Mouse (Mus musculus): ENCODE measurements at regions not wholly inside any gene's neighbourhood (a gene's known extent, or its start where the extent isn't known, plus 50 kb on each side); places are given as distances from the start of the nearest gene placed in this dataset.

DNA sequence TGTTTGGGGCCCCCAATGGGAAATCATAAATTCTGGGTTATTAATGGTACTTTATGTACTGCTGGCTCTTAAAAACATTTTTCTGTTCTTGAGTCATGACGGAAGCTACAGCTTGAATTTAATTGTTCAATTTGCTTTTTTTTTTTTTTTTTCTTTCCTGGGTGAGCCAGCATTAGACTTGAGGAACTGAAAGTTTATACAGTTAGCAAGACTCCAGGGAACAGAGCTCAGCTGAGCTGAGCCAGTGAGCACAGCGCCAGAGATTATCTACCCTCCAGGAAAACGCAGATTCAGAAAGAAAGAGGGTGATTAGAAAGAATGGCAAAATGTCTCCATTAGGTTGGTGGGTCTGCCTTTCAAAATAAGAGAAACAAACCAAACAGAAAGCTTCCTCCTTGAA, 163.0 kb upstream of the Cited2 start:
- Histone ChIP-seq H3K36me3 (no peaks in the 10 kb centered on the region), H3K4me3 (no peak overlapping the region), H3K9ac (no peak overlapping the region), H3K27me3 (no peaks in the 10 kb centered on the region), H3K4me2 (no peak overlapping the region), H3K27ac (no peak overlapping the region), H3K4me1 (replicated peaks) (peaks cover 3% of the 10 kb centered on the region; the same call in 1 of the 2 replicates), H3K9me3 (no peaks in the 10 kb centered on the region)
- 41% methylated on average over 3 of the region's 3 CpGs for WGBS
- ATAC-seq (ENCODE audit: low FRiP score), result no peak

DNA sequence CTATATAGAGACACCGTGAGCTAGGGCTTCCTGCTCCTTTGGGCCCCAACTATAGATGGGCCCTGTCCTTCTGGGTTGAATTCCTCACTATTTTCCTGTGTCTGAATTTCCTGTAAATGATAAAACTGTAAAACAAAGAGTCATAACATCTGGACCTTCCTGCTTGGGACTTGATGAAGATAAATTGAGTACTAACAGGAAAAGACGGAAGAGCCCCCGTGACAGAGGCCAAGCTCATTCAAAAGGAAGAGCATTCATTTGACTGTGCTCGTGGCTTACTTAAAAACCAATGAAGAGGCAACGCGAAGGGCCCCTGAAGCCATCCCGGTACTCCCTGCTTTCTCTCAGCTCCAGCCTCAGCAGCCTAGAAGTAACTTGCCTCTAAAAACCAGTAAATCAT, 161.6 kb upstream of the Cited2 start:
- H3K27ac ChIP-seq, result no peak overlapping the region
- peaks cover 3% of the 10 kb centered on the region; the same call in 1 of the 2 replicates for H3K4me1 ChIP-seq (replicated peaks)
- no peaks in the 10 kb centered on the region for H3K36me3 ChIP-seq
- H3K4me3 ChIP-seq, result no peak overlapping the region
- no peaks in the 10 kb centered on the region for H3K9me3 ChIP-seq
- H3K9ac ChIP-seq, result no peak overlapping the region
- ATAC-seq (ENCODE audit: low FRiP score), result no peak
- 53% methylated on average over 7 of the region's 7 CpGs for WGBS
- no peak overlapping the region for H3K4me2 ChIP-seq
- H3K27me3 ChIP-seq, result no peaks in the 10 kb centered on the region

DNA sequence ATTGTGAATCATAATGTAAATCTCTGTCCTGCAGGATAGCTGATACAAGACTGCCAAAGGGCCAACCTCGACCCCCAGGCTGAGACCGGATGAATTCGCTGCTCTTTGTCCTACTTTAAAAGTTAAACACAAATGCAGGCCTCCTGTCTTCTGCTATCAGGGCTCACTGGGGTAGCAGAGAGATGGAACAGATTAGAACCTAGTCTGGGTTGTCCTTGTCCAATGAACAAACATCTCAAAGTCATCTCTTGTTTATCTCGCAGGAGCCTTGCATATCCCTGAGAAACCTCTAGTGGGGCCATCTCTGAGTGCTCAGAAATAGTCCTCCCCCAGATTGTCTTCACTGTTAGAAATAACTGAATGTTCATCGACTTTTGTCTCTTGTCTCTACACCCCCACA, 161.0 kb upstream of the Cited2 start:
- no peak for ATAC-seq (ENCODE audit: low FRiP score)
- Histone ChIP-seq H3K27ac (no peak overlapping the region), H3K9me3 (no peaks in the 10 kb centered on the region), H3K9ac (no peak overlapping the region), H3K36me3 (no peaks in the 10 kb centered on the region), H3K4me3 (no peak overlapping the region), H3K4me2 (no peak overlapping the region), H3K4me1 (replicated peaks) (peaks cover 3% of the 10 kb centered on the region; the same call in 1 of the 2 replicates), H3K27me3 (no peaks in the 10 kb centered on the region)
- 82% methylated on average over 5 of the region's 5 CpGs for WGBS

DNA sequence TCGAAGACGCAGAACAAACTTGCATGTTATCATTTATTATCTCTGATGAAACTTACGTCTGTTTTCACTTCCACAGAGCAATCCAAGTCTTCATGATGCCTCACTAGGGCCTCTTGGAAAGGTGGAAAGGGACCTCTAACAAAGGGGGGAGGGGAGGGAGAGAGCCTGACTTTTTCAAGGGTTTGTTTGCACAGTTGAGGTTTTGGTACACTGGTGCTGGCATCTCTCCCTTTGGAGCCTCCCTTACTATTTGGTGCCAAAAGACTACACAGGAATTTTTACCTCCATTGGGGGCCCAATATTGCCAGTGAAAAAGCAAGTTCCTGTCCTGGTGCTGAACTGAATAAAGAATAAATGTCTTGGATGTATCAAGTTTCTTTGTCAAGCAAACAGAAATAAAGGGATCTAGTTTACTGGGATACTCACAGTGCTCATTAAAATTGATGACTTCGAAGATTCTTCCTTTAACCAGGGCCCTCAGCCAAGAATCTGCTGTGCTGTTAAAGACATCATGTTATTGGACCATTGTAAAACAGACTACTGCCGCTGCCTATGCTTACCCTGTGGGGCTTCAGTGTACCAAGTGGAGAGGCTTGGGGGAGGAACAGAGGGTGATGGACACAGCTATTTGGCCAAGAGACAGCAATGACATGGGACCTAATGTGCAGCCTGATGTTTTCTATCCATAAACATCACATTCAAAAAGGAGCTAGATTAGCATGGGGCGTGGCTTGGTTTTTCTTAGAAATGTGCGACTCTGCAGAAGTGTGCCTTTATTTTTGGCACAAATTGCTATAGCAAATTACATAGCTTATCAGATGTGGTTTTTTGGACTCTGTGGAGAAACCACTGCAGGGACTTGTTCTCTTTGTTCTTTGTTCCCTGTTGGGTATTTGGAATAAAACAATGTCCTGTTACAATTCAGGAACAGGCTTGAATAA, 160.3 kb upstream of the Cited2 start:
- Histone ChIP-seq H3K9me3 (no peaks in the 10 kb centered on the region), H3K36me3 (no peaks in the 10 kb centered on the region), H3K4me3 (no peak overlapping the region), H3K9ac (no peak overlapping the region), H3K27ac (no peak overlapping the region), H3K27me3 (no peaks in the 10 kb centered on the region), H3K4me1 (replicated peaks) (peaks cover 3% of the 10 kb centered on the region; the same call in 1 of the 2 replicates), H3K4me2 (no peak overlapping the region)
- peak; percentile 46; the same call in 1 of the 2 replicates for ATAC-seq (ENCODE audit: low FRiP score)
- 72% methylated on average over 7 of the region's 7 CpGs for WGBS

DNA sequence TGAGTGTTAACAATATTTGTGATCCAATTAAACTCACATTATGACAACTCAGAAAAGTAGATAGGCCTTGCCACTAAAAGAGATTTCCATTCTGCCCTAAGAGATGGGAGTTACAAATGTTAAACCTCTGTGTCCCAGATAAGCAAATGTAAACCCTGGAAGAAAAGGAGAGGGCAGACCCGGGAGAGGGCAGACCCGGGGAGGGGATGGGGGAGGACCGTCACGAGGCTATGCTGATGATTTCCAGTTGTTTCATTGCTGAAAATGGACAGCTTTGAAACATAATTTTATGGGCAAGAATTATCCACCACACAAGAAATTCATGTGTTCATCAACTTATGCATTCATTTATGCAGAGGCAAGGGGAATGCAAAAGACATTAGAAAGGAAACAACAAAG, 159.7 kb upstream of the Cited2 start:
- Histone ChIP-seq H3K9ac (no peak overlapping the region), H3K9me3 (no peaks in the 10 kb centered on the region), H3K27me3 (no peaks in the 10 kb centered on the region), H3K36me3 (no peaks in the 10 kb centered on the region), H3K4me1 (replicated peaks) (peaks cover 3% of the 10 kb centered on the region; the same call in 1 of the 2 replicates), H3K4me2 (no peak overlapping the region), H3K4me3 (no peak overlapping the region), H3K27ac (no peak overlapping the region)
- no peak for ATAC-seq (ENCODE audit: low FRiP score)
- WGBS, result 66% methylated on average over 4 of the region's 4 CpGs

DNA sequence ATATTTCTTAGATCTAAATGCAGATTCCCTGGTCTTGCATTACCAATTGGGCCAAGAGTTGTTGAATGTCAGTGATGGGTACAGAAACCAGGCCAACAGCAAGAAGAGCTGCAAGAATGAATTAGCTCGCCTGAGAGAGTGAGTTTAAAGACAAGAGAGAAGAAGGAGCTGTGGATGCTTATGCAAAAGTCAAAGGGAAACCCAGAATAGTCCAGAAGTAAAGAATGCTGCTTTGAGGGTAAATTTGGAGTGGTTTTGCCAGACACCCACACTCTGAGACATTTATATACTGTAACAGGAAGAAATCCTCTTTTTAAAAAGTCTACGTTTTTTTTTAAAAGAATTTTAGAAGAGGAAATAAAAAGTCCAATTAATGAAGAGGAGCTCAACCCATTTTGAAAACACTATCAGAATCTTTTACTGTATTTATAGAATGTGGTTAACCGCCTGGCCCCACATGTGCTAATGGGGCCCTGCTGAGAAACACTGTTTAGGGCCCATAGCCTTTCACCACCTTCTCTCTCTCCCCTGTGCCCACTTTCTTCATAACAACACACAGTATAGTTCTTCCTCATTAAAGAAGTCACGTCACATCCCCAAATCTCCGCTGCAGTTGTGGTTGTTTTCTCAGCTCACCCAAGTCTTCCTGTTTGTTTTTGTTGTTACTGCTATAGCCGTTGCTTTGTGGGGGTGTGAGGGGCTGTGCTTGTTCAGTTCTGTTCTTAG, 158.0 kb upstream of the Cited2 start:
- no peak for ATAC-seq (ENCODE audit: low FRiP score)
- peaks cover 3% of the 10 kb centered on the region; the same call in 1 of the 2 replicates for H3K4me1 ChIP-seq (replicated peaks)
- no peaks in the 10 kb centered on the region for H3K36me3 ChIP-seq
- H3K4me2 ChIP-seq, result no peak overlapping the region
- no peaks in the 10 kb centered on the region for H3K9me3 ChIP-seq
- H3K27ac ChIP-seq, result no peak overlapping the region
- H3K4me3 ChIP-seq, result no peak overlapping the region
- WGBS, result 66% methylated on average over 6 of the region's 6 CpGs
- no peak overlapping the region for H3K9ac ChIP-seq
- no peaks in the 10 kb centered on the region for H3K27me3 ChIP-seq

DNA sequence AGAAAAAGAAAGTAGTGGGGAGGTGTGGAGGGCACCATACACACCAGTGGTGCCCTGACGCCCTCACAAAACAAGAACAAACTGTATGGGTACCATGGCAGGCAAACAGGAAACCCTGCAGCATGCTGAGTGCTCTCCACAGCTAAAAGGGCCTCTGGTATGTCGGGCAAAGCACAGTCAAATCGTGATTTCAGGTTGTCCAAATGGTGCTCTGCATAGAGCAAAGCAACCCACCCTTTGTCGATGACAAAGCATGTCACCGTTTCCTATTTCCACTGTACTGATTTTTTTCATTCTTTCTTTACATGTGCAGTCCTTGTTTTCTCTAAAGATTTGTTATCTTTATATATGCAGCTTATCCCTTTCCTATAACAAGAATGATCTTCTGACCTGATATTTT, 156.0 kb upstream of the Cited2 start:
- H3K36me3 ChIP-seq, result no peaks in the 10 kb centered on the region
- H3K4me3 ChIP-seq, result no peak overlapping the region
- ATAC-seq (ENCODE audit: low FRiP score), result no peak
- H3K9ac ChIP-seq, result no peak overlapping the region
- peaks cover 3% of the 10 kb centered on the region; the same call in 1 of the 2 replicates for H3K4me1 ChIP-seq (replicated peaks)
- WGBS, result 84% methylated on average over 5 of the region's 5 CpGs
- H3K4me2 ChIP-seq, result no peak overlapping the region
- H3K9me3 ChIP-seq, result no peaks in the 10 kb centered on the region
- H3K27me3 ChIP-seq, result no peaks in the 10 kb centered on the region
- H3K27ac ChIP-seq, result no peak overlapping the region

DNA sequence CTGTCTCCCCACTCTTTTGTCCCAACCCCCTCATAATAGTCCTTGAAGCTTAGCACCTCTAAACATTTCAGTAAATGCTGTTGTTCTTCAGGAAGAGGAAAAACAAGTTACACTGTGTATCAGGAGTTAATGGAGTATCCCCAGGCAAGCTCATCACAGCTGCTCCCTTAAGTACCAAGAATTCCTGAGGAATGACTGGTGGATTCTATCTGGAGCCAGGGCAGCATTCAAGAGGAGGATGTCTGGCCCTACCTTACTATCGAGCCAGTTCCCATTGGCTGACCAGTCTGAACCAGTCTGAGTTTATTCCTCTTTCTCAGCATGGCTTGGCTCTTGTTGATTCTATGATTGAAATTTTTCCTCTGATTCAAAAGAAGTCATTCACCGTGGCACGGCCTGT, 155.4 kb upstream of the Cited2 start:
- H3K4me2 ChIP-seq, result no peak overlapping the region
- no peaks in the 10 kb centered on the region for H3K36me3 ChIP-seq
- no peak overlapping the region for H3K27ac ChIP-seq
- H3K4me3 ChIP-seq, result no peak overlapping the region
- no peaks in the 10 kb centered on the region for H3K9me3 ChIP-seq
- H3K4me1 ChIP-seq (replicated peaks), result no peaks in the 10 kb centered on the region; the same call in 1 of the 2 replicates
- WGBS, result 90% methylated on average over 3 of the region's 3 CpGs
- H3K9ac ChIP-seq, result no peak overlapping the region
- no peak for ATAC-seq (ENCODE audit: low FRiP score)
- no peaks in the 10 kb centered on the region for H3K27me3 ChIP-seq

DNA sequence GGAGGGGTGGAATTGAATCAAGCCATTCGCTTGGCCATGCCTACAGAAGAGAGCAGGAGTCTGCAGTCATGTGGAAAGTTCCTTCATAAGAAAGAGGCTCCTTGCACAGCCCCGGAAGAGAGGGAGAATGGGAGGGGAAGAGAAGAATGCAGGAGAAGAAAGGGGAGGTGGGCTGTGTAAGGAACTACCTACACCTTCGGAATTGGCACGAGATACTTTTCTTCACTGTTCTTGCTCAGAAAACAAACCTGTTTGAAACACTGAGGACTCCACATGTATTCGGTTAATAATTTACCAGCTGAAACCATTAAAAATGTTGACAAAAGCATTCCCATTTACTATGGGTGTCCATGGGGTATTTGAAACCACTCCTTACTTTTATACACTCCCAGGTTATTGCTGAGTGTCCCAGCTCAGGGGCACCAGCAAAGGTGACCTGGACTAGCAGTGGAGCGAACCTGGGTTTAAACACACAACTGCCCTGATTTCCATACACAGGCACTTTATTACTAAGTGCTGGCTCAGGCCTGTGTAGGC, 153.4 kb upstream of the Cited2 start:
- Histone ChIP-seq H3K27me3 (no peaks in the 10 kb centered on the region), H3K36me3 (no peaks in the 10 kb centered on the region), H3K4me3 (no peak overlapping the region), H3K4me2 (no peak overlapping the region), H3K9ac (no peak overlapping the region), H3K9me3 (no peaks in the 10 kb centered on the region), H3K4me1 (replicated peaks) (no peaks in the 10 kb centered on the region), H3K27ac (no peak overlapping the region)
- ATAC-seq (ENCODE audit: low FRiP score), result no peak
- 77% methylated on average over 6 of the region's 6 CpGs for WGBS

DNA sequence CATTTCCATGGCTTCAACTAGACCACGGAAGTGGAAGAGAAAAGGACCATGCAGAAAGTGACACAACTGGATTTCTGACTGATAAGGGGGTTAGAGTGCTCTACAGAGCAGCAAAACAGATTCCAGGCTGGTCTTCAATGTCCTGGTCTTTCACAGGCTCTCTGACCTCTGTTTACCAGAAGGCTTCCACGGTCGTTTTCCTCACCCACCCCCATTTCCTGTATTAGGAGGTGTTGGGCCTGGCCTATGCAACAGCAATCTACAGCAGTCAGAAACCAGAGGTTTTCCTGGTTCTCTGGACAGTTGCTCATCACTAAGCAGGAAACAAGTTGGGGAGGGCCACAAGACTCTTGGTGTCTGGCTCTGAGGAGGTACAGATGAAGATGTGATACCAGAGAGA, 148.1 kb upstream of the Cited2 start:
- Histone ChIP-seq H3K9me3 (no peaks in the 10 kb centered on the region), H3K4me2 (no peak overlapping the region), H3K27ac (no peak overlapping the region), H3K27me3 (no peaks in the 10 kb centered on the region), H3K4me3 (no peak overlapping the region), H3K4me1 (replicated peaks) (no peaks in the 10 kb centered on the region), H3K9ac (no peak overlapping the region), H3K36me3 (no peaks in the 10 kb centered on the region)
- ATAC-seq (ENCODE audit: low FRiP score), result no peak
- 77% methylated on average over 3 of the region's 3 CpGs for WGBS

DNA sequence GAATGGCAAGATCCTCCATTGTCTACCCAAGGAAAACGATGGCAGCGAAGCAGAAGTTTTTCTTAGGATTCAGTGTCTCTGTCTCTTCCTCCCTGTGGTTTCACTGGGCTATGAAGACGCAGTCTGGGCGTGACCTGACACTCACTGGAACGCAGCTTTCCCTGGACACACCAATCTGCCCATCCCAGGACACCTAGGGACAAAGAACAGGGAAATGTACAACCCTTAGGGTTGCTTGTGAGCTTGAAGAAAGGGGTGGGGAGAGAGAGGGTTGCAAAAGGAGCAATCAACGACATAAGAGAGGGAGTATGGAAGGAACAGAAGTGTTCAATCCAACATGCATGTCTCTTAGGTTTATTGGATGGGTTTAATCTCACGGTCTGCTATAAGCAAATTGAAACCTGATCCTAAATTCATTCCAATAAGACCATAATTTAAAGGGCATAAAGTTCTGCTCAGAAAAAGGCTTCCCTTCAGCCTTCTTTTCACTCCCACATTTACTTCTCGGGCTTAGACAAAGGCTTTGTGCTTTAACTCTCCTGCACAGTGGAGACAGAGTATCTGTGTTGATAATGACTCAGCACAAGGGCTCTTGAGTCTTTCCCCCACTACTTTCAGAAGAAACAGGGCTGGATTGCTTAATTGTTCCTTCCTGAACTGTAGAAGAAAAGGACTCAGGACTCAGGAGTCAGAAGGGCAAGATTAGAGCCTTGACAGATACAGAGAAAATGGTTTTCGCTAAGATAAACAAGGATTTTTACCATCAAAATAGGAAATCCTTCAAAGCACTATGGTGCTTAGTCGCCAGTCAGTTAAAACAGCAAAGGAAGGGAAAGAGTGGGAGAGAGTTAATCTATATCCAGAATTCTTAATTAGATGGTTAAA, 147.3 kb upstream of the Cited2 start:
- 57% methylated on average over 10 of the region's 10 CpGs for WGBS
- Histone ChIP-seq H3K4me3 (no peak overlapping the region), H3K27me3 (no peaks in the 10 kb centered on the region), H3K4me2 (no peak overlapping the region), H3K9ac (no peak overlapping the region), H3K9me3 (no peaks in the 10 kb centered on the region), H3K36me3 (no peaks in the 10 kb centered on the region), H3K27ac (no peak overlapping the region), H3K4me1 (replicated peaks) (no peaks in the 10 kb centered on the region)
- ATAC-seq (ENCODE audit: low FRiP score), result no peak

DNA sequence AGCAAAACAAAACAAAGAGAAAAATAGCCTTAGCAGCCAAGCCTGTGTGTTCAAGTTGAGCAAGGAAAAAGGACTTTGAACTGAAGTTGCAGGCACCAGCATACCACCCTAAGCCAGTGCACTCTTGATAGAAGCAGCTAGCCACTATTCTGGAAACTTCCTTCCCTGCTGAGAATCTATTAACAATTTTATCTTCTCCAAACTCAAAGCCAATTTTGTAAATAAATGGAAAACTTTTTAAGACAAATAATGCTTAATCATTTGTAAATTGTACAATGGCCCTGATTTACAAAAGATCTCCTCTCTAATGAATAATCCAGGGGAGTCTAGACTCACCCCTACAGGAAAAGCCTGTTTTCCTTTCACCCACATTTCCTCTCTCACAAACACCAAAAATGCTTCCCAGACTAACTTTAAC, 146.7 kb upstream of the Cited2 start:
- H3K9ac ChIP-seq, result no peak overlapping the region
- no peak for ATAC-seq (ENCODE audit: low FRiP score)
- no peaks in the 10 kb centered on the region for H3K36me3 ChIP-seq
- no peak overlapping the region for H3K4me3 ChIP-seq
- H3K9me3 ChIP-seq, result no peaks in the 10 kb centered on the region
- H3K27ac ChIP-seq, result no peak overlapping the region
- H3K27me3 ChIP-seq, result no peaks in the 10 kb centered on the region
- no peaks in the 10 kb centered on the region for H3K4me1 ChIP-seq (replicated peaks)
- H3K4me2 ChIP-seq, result no peak overlapping the region

All from hindbrain, embryonic 13.5 days (tissue).